Mouse (Mus musculus) lung, postnatal 25 days (tissue): Measurements from ENCODE around the gene Pde1c.

Experiments
- DNase-seq: peaks from one replicate; pipeline ENCODE4 v3.0.0; 2022; ENCODE audit warnings: low spot score

Pde1c gene

DNA sequence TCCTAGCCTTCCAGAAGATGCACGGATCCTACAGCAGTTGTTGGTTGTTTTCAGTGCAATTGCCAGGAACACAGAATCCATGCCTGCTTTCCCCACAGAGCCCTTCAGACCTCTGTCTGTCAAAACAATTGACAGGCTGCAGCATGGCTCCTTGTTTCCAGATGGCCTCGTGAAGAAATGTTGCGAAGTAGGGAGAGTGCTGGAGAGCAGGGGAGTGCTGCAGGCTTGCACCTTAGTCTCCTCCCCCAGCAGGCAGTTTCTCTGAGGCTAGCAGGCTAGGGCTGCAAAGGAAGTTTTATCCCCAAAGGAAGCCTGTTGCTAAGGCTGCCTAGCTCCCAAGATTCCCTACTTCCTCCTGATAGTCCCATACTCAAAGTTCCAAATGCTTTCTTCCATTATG is 246.1 kb downstream of the Pde1c start:
- no peak for DNase-seq

DNA sequence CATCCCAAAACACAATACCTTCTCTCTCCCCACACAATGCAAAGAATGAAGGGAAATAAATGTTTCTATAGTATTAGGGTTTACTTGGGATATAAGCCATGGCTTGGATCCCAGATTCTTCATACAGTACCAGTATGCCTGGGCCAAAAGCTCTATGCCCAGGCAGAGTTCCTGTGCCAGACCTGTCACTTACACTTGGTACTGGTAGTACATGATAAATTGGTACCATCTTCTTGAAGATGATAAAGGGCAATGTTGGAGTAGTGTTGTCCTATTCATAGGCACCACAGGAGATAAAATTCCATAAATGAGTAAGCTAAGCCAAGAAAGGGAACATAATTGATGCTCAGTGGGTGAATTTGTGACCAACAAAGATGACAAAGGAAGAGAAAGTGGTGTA is 258.6 kb downstream of the Pde1c start:
- no peak for DNase-seq

DNA sequence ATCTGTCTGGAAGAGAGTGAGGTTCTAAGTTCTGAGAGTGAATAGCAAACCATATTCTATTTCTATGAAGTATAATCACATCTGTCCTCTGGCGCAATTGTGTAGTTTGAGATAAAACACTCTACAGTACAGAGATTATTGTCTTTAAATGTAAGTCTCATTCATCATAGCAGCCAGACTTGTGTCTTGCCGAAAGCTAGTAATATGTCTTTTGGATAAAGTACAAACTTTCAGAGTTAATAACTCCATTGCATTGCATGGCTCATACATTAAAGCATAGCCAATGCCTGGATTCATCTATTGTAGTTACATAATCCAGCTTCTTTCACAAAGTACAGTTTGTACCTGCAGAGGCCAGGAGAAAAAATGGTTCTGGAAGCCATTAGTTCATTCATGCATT is 262.8 kb downstream of the Pde1c start:
- DNase-seq: no peak

DNA sequence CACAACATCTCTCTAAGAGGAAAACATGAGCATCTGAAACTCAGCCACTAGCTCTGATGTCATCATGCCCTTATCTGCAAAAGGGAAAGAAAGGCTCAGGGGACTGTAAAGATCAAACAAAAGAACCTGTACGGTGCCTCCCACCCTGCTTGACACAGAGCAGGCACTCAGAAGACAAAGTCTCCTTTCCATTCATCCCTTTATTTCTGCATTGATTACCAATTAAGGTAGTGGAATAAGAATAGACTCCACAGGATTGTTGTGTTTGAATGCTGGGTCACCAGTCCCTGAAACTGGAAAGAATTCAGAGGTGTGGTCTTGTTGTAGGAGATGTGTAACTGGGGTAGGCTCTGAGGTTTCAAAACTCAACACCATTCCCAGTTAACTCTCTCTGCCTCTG is 276.7 kb downstream of the Pde1c start:
- DNase-seq: no peak

DNA sequence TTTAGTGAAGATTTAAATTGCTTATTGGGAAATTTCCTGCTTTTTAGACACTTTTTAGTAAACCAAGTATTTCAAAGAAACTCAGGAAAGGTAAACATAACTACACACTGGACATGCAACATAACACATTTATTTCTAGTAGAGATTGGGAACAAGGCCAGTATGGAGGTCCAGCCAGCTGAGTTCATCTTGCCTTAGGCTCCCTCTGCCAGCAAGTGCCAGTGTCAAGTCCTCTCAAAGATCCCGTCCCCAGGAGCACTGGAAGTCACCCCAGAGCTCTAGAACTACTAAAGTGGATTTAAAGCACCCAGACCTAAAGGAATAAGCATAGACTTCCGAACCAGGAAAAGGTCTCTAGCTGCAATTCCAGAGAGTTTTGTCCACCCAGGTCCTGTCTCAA is 279.6 kb downstream of the Pde1c start:
- DNase-seq: no peak

DNA sequence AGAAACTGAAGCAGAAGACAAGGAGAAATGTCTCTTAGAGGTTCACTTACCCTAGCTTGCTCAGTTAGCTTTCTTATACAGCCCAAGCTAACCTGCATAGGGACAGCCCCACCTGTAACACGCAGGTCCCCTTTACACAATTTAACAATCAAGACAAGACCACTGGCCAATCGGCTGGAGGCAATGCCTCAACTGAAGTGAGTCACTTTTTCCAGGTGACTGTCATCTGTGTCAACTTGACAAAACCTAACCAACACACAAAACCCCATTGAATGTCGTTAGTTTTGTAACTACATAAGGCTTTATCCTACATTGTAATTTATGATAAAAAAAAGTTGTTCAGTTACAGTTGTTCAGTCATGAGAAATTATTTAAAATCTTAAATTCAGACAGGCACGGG is 284.1 kb downstream of the Pde1c start:
- DNase-seq: no peak

DNA sequence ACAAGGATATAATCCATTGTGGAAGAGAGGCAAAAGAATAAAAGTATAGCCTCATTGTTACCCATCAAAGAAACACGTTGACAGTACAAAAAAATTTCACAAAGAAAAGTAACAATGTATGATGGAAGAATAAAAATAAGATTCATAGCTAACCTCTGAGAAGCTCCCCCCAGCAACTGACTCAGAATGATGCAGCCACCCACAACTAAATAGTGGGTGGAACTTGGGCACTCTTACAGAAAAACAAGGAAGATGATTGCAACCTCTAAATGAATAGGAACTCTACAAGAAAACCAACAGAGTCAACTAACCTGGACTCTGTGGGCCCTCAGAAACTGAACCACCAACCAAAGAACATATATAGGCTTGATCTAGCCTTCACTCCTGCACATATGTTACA is 293.4 kb downstream of the Pde1c start:
- no peak for DNase-seq

DNA sequence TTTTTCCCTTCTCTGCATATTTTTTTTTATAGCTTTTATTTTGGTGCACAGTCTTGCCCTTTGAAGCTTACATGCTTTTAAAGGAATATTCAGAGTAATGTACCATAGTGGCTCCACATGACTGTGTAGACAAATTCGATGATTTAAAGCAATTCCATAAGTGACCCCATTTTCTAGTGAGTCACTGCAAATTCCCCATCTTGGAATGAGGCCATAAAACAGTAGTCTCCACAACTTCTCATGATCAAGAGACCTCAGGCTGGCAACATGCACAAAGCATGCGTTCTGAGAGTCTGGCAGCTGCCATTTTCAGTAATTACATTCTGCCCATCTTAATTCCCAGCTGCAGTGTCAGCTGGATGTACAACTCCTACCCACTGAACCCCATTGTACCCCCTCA is 297.2 kb downstream of the Pde1c start:
- DNase-seq: no peak

DNA sequence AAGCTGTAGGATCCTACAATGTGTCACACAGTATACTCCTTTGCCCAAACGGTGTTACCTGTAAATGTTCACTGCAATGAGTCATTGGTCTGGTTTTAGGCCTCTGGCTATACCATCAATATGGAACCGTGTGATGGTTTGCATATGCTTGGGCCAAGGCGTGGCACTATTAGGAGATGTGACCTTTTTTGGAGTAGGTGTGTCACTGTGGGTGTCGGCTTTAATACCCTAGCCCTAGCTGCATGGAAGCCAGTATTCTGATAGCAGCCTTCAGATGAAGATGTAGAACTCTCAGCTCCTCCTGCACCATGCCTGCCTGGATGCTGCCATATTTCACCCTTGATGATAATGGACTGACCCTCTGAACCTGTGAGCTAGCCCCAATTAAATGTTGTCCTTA is 304.4 kb downstream of the Pde1c start:
- DNase-seq: no peak

DNA sequence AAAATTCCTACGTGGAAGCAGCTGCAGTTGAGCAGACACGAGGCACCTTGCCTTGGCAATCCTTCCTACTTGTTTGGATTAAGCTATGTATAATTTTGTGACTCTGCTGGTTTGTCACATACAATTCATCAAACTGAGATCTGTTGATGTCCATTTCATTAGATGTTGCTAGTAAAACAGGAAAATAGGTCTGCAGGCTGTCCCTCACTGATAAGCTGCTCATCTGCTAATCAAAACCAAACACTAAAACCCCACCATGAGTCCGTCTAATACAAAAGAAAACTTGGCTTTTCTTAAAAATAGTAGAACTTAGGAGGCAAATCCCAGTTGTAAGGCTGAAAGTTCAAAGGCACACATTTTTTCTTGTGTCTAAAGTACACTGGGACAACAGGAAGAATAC is 308.8 kb downstream of the Pde1c start:
- no peak for DNase-seq

DNA sequence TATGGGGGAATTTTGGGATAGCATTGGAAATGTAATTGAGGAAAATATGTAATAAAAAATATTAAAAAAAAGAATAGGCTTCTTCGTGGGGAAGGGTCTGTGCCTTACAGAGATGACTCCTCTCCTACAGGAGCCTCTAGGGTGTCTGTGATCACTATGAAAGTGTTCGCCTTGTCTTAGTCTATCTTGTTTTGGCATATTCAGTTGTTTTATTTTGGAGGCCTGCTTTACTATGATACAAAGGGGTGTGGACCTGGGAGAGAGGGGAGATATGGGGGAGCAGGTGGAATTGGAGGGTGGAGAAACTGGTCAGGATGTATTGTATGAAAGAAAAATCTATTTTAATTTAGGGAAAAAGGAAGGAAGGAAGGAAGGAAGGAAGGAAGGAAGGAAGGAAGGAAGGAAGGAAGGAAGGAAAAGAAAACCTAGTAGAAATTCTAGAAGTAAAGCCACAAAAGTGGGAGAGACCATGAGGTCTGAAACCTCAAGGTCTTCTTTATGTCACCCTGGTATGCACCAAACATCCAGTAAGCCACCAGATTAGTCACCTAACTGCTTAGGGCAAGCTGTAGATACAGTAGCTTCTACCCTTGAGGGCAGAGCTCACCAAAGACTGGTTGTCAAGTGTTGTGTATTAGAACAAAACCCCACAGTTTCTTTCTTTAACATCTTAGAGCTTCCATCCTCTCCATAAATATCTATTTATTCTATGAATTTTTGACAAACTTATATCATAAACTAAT is 311.2 kb downstream of the Pde1c start:
- no peak for DNase-seq

DNA sequence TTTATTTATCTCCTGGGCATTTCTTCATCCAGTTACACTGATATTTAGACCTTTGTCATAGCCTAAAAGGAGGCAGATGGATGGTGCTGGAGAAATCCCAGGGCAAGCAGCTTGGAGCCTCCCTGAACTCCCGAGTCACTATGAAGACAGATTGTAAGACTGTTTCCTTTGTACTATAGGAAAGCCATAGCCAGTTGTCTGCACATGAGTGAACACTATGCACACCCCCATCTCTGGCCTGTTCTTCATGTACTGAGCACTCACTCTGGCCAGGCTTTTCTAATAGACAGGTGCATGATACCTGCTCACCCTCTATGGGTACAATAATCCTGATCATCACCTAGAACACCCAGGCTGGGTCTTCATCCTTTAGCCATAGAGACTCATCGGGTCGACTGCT is 318.8 kb downstream of the Pde1c start:
- no peak for DNase-seq

DNA sequence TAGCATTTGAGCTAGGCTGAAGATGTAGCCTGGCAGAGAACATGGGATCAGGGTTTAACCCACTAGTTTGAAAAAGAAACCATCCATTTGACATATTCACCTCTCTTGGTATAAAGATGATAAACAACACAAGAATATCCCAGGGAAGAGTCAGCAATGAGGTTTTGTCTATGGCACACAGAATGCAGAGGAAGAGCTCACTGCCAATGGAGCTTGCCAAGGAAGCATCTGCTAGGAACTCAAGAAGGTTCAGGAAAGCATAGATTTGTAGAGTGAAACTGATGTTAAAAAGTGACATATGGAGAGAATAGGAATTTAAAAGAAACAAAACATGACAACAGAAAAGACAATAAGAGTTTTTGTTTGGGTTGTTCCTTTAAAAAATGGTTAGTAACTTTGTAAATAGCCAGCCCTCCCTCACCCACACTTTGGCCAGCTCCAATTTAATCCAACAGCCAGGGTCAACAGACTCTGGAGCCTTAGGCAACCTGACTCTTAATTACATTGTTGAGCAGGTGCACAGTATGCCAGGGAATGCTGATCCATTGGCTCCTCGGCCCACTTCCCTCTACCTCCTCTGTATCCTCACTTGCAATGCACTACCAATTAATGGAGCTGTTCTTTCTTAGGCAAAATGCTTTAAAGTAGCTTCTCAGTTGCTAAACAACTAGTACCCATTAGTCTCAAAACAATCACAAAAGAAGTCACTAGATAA is 377.3 kb downstream of the Pde1c start:
- no peak for DNase-seq

DNA sequence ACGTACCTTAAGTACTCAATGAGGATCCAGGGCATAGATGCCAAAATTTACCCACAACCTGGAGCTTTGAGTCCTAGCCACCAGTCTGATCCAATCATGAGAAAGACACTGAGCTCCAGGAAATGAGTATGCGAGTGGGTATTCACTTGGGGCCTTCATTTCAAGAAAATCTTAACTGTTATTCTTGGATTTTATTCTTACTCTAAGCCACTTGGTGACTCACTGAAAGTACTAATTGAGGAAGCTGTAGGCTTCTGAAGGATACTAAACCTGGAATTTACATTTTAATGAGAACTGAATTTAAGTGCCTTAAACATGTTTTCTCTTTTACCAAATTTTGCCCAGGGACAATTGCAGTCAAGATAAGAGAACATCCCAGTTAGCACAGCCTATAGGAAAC is 392.4 kb downstream of the Pde1c start:
- no peak for DNase-seq

DNA sequence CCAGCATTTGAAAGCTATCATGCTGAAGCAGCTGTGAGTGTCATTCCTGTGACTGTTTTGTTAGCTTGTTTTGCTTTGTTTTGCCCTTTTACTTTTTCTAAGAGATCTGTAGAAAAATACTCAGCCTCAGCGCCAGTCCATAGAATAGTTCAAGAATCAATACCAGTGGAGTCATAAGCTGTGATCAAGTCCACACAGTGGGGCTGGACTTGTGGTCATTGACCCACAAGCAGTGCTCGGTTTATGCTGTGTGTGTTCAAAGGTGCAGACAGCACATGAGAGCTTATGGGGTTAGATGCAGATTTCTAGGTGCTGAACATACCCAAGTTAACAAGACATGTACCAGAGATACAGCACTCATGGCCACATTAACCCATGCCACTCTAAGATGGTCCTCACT is 396.7 kb downstream of the Pde1c start:
- DNase-seq: no peak

DNA sequence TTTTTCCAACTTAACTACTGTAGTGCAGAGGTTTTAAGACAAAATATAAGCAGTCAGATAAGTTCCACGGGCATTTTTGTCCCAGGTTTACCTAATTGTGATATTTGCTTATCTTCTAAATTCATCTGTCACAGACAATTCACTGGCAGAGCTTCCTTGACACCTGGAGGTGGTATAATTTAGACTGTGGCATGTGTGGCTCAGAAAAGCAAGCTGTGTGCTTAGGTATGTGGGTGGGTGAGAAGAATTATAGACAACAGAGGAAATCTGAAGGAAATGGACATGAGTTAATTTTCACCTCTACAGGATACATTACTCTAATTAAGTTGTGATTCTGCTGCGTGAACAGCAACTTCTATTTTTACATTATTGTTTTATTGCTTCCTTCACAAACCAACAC is 400.2 kb downstream of the Pde1c start:
- no peak for DNase-seq

DNA sequence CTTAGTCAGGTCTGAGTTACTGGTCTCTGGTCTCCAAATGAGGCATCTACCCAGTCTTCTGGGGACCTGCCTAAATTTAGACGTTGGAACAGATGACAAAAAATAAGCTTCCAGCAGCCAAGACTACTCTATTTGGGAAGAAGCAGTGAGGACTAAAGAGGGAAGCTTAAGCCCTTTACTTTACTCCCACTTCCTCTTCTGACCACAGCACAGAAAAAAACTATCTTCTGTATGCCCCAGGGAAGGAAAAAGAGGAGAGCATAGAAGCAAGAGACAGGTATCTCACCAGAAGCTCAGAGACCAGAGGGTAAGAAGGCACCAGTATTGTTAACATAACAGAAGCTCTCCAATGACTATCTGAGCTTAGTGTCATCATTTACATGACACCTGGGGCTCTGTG is 410.7 kb downstream of the Pde1c start:
- no peak for DNase-seq

DNA sequence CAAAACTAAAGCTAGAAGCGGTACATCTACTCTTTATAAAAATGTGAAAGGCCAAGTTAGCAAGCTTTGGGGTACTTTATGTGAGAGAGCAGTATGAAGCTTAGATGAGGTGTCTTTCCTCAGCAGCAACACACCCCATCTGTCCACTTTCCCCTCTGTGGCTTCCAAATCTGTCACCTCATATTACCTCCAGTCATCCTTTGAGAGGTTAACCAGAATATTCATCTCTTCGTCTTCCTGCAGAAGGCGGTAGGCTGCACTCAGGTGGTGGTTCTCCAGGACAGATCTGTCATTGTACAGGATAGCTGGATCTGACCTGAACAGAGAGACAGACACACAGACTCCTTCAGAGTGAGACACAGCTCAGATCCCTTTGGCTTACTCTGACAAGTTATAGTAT is 412.1 kb downstream of the Pde1c start:
- no peak for DNase-seq

DNA sequence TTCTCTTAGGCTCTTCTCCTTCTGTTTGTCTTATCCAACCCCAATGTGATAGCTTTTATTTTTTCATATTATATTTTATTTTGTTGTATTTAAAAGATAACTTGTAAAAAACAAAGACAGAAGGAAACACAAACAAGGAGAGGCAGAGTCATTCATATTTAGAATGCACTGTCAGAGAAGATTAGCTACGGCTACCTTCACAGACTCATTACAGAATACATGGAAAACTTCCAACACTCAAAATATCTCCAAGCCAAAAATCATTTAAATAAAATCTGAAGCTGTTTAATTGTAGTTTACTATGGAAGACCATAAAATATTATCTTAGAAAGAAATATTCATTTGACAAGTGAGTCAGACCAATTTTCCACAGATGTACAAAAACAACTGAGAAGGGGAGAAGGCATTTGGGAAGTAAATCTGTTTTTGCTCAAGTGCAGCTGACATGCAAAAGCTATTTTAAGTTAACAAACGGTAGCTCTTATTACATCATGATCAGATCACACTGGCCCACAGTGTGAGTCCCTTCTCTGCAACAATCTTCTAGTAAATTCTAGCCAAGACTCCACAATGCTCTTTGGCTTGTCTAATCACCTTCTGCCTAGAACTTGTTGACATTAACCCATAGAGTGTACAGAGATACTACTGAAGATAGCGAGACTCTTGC is 438.3 kb downstream of the Pde1c start:
- no peak for DNase-seq

DNA sequence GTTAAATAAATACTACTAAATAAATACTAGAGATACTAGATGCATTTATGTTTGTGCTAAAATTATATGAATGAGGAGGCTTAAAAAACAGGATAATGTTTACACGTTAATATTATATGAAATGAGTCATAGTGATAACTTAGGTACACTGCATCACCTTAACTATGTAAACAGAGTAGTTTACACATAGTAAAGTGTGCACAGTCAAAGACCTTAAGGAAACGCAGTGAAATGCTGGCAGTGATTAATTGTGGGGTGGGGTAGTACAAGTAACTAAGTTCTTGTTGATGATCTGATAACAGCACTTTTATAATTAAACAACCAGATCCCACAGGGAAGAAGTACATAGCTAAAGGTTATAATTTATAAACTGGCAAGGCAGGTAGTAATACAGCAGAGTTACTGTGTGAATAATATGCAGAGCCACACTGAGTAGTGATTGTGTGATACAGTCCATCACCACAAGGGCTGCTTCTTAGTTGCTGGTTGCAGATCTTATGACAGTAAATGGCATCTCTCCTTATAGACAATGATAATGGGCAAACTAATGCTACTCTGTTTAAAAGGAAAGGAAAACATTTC is 469.3 kb downstream of the Pde1c start:
- DNase-seq: no peak

DNA sequence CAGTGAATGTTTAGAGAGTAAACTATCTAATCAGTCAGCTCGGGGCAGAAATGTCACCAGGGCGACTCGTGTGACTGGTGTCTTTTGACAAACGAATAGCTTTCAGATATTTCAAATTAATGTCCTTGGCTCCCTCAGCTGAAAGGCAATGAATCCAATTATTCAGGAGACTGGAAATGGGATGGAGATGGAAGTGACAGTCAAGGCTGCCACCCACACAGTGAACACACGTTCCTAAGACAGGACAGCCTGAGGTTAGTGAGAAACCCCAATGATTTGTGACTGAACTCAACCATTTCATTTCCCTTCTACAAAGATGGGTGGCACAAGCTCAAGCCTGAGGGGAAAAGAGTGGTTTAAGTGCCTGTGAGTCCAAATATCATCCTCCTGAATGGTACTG is 470.5 kb downstream of the Pde1c start:
- DNase-seq: no peak

DNA sequence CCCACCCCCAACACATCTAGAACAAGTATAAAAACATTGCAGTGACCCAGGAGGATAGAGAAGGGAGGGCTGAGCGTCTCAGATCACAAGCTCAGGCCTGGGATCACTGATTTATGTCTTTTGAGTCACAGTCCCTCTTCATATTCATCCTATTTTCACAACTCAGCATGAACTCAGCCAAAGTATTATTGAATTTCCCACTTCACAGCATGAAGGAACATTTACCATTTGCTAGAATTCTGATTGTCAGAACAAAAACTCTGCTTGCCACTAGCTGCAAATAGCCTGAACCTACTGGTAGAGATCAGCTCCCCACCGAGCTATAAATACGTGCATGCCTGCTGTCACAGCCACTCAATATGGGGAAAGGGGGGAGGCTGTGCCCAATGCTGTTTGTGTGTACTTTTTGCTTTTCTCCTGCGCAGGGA is 492.5 kb downstream of the Pde1c start:
- DNase-seq: no peak

DNA sequence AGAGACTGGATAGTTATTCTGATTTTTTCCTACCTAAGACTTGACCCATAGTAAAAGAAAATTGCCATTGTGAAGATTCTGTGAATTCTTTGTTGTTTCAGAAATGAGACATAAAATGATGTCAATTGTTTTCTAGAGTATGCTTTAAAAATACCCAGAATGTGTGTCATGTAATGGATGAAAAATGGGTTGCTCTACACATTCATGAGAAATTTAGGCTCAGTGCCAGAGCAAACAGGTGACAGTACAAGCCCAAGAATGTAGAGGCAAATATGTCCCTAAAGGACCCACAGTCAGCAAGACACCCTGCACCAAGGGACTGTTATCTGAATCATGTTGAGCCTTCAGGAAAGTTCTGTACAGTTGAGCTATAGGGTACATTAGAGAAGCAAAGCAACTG is 500.4 kb downstream of the Pde1c start:
- DNase-seq: no peak
